In genomic region chr8:13455295-13455694, GRCm38 (mm10) we compare ENCODE assay signal across 9 mouse cellular contexts. TPM values are rescaled to one million over a fixed set of nuclear protein-coding genes. Genes with fewer than 3 reads are reported as not detected.
DNase-seq lines count a peak whose midpoint lies in the region; ATAC-seq and TF ChIP-seq lines count a peak whose summit lies in the region.
"Had no signal": no experiment of that assay in that cellular context is flagged by ENCODE, and none has a peak within 500 bp of the region (broad histone marks: within the 10 kb centered on the region; RNA-seq: fewer than 3 reads in every experiment).

No protein-coding gene starts in this region.

- TF ChIP-seq CTCF in ES-Bruce4 (IDR thresholded peaks at IDR 0.05; ENCODE audit: low read depth, low read length): peak; percentile 80

- H3K9me3 ChIP-seq in heart, embryonic 10.5 days: no peaks in the 10 kb centered on the region
- H3K9me3 ChIP-seq in ES-Bruce4 (replicated peaks; ENCODE audit: control insufficient read depth, insufficient read depth, low read length, poor library complexity, severe bottlenecking): no peaks in the 10 kb centered on the region
- H3K9me3 ChIP-seq in midbrain, embryonic 13.5 days: no peaks in the 10 kb centered on the region

- no peaks in the 10 kb centered on the region for H3K4me1 ChIP-seq in heart, embryonic 10.5 days
- H3K4me1 ChIP-seq in ES-Bruce4 (ENCODE audit: control insufficient read depth, insufficient read depth, low read length): peaks cover 2% of the 10 kb centered on the region
- H3K4me1 ChIP-seq in midbrain, embryonic 13.5 days (replicated peaks): peaks cover 10% of the 10 kb centered on the region

- ATAC-seq in midbrain, embryonic 13.5 days: peak; percentile 71; the same call in 1 of the 2 replicates

- 38% methylated on average over 2 of the region's 2 CpGs for WGBS in heart, embryonic 10.5 days
- WGBS in midbrain, embryonic 13.5 days: 34% methylated on average over 2 of the region's 2 CpGs

- TF ChIP-seq POLR2A in ES-Bruce4 (IDR thresholded peaks at IDR 0.05; ENCODE audit: insufficient read depth, low read length): no peak

- H3K36me3 ChIP-seq in heart, embryonic 10.5 days: no peaks in the 10 kb centered on the region
- H3K36me3 ChIP-seq in ES-Bruce4 (ENCODE audit: control insufficient read depth, insufficient read depth, low read length, poor library complexity, severe bottlenecking): no peaks in the 10 kb centered on the region
- H3K36me3 ChIP-seq in midbrain, embryonic 13.5 days: no peaks in the 10 kb centered on the region

- H3K27ac ChIP-seq in heart, embryonic 10.5 days: no peak overlapping the region
- H3K27ac ChIP-seq in ES-Bruce4 (ENCODE audit: insufficient read depth, low read length): no peak overlapping the region
- no peak overlapping the region for H3K27ac ChIP-seq in midbrain, embryonic 13.5 days

- peak; percentile 71 to 83 for DNase-seq in heart, adult 18-20 months
- DNase-seq in heart, embryonic 10.5 days (ENCODE audit: low spot score): no peak
- peak; percentile 54 to 63 for DNase-seq in cerebellum, postnatal 36 days
- DNase-seq in heart, postnatal 4 days: peak; percentile 81
- peak; percentile 83 to 86 for DNase-seq in kidney, postnatal 4 days
- DNase-seq in thymus, postnatal 14 days: peak; percentile 52

- no peak overlapping the region for H3K4me2 ChIP-seq in midbrain, embryonic 13.5 days (replicated peaks)

- no peak for TF ChIP-seq EP300 in ES-Bruce4 (IDR thresholded peaks at IDR 0.05; ENCODE audit: insufficient read depth, low read depth, low read length)

- H3K4me3 ChIP-seq in heart, embryonic 10.5 days: no peak overlapping the region
- H3K4me3 ChIP-seq in ES-Bruce4 (ENCODE audit: low read depth, low read length): no peak overlapping the region
- H3K4me3 ChIP-seq in midbrain, embryonic 13.5 days (replicated peaks): no peak overlapping the region

- no peaks in the 10 kb centered on the region for H3K27me3 ChIP-seq in heart, embryonic 10.5 days (ENCODE audit: insufficient read depth, poor library complexity, severe bottlenecking)
- H3K27me3 ChIP-seq in ES-Bruce4 (ENCODE audit: control insufficient read depth, insufficient read depth, low read length, poor library complexity, severe bottlenecking): no peaks in the 10 kb centered on the region
- 0 out of 2 replicates have a peak, but pooled peaks cover 3% of the 10 kb centered on the region for H3K27me3 ChIP-seq in midbrain, embryonic 13.5 days

- no peak overlapping the region for H3K9ac ChIP-seq in ES-Bruce4 (ENCODE audit: low read depth, poor library complexity, severe bottlenecking)
- no peak overlapping the region for H3K9ac ChIP-seq in midbrain, embryonic 13.5 days (replicated peaks)

RNA-seq across cellular contexts. Expression of gene Tmem255b, which starts 20.3 kb away (rescaled TPM):
- total RNA-seq in heart, adult 18-20 months (2021): 1 to 10 TPM; 5.4 to 6.7 TPM
- 0.18 TPM in 1 of 2 replicates, not detected in the other for polyA plus RNA-seq in heart, embryonic 10.5 days (2016; fragmentation: Nextera tagmentation; extraction: Ambion mirVana)
- polyA plus RNA-seq in ES-Bruce4 (2011; ENCODE audit: insufficient read depth, insufficient read length, low read depth, missing spikeins): not detected in 2 replicates
- total RNA-seq in heart, postnatal 4 days (2021): 1 to 10 TPM; 9.2 to 9.3 TPM
- not detected in 2 replicates for polyA plus RNA-seq in midbrain, embryonic 13.5 days (2015; fragmentation: Nextera tagmentation; extraction: Ambion mirVana)

RNA-seq across cellular contexts. Expression of gene Gas6, which starts 39.0 kb away (rescaled TPM):
- total RNA-seq in heart, adult 18-20 months (2021): 100 to 1,000 TPM; 115 to 123 TPM
- 13.8 and 23.3 TPM in 2 replicates for polyA plus RNA-seq in heart, embryonic 10.5 days (2016; fragmentation: Nextera tagmentation; extraction: Ambion mirVana)
- 14.9 and 17.2 TPM in 2 replicates for polyA plus RNA-seq in ES-Bruce4 (2011; ENCODE audit: insufficient read depth, insufficient read length, low read depth, missing spikeins)
- 100 to 1,000 TPM; 148 to 153 TPM for total RNA-seq in heart, postnatal 4 days (2021)
- polyA plus RNA-seq in midbrain, embryonic 13.5 days (2015; fragmentation: Nextera tagmentation; extraction: Ambion mirVana): 13.8 and 15.9 TPM in 2 replicates

RNA-seq across cellular contexts. Expression of gene Grk1, which starts 50.4 kb away (rescaled TPM):
- not detected for total RNA-seq in heart, adult 18-20 months (2021)
- polyA plus RNA-seq in heart, embryonic 10.5 days (2016; fragmentation: Nextera tagmentation; extraction: Ambion mirVana): 0.10 TPM in 1 of 2 replicates, not detected in the other
- polyA plus RNA-seq in ES-Bruce4 (2011; ENCODE audit: insufficient read depth, insufficient read length, low read depth, missing spikeins): not detected in 2 replicates
- under 1 TPM; 0.05 to 0.12 TPM for total RNA-seq in heart, postnatal 4 days (2021)
- 0.04 TPM in 1 of 2 replicates, not detected in the other for polyA plus RNA-seq in midbrain, embryonic 13.5 days (2015; fragmentation: Nextera tagmentation; extraction: Ambion mirVana)

RNA-seq across cellular contexts. Expression of gene Atp4b, which starts 58.7 kb away (rescaled TPM):
- under 1 TPM in 1 of 2 experiments, not detected in 1; 0.44 TPM for total RNA-seq in heart, adult 18-20 months (2021)
- not detected in 2 replicates for polyA plus RNA-seq in heart, embryonic 10.5 days (2016; fragmentation: Nextera tagmentation; extraction: Ambion mirVana)
- not detected in 2 replicates for polyA plus RNA-seq in ES-Bruce4 (2011; ENCODE audit: insufficient read depth, insufficient read length, low read depth, missing spikeins)
- total RNA-seq in heart, postnatal 4 days (2021): not detected
- polyA plus RNA-seq in midbrain, embryonic 13.5 days (2015; fragmentation: Nextera tagmentation; extraction: Ambion mirVana): not detected in 2 replicates
- total RNA-seq: left cerebral cortex, postnatal 10 days had no signal
